Comparison of ENCODE assay signal across 8 mouse cellular contexts in genomic region chr6:38532500-38533420, GRCm38 (mm10). TPM values are rescaled to one million over a fixed set of nuclear protein-coding genes. Genes with fewer than 3 reads are reported as not detected.
DNase-seq lines count a peak whose midpoint lies in the region; ATAC-seq and TF ChIP-seq lines count a peak whose summit lies in the region.

No protein-coding gene starts in this region.

- H3K36me3 ChIP-seq in kidney, embryonic 15.5 days, result no peaks in the 10 kb centered on the region
- no peaks in the 10 kb centered on the region for H3K36me3 ChIP-seq in ES-E14 (ENCODE audit: control insufficient read depth, insufficient read depth, low read length, poor library complexity, severe bottlenecking)
- no peaks in the 10 kb centered on the region for H3K36me3 ChIP-seq in heart, embryonic 13.5 days
- H3K36me3 ChIP-seq in liver, adult 2 months (ENCODE audit: control insufficient read depth, insufficient read depth, low read length), result no peaks in the 10 kb centered on the region
- H3K36me3 ChIP-seq in neural tube, embryonic 14.5 days (ENCODE audit: control insufficient read depth, insufficient read depth, low read length), result no peaks in the 10 kb centered on the region

- H3K79me2 ChIP-seq in liver, adult 2 months (ENCODE audit: control insufficient read depth, insufficient read depth, low read length), result no peaks in the 10 kb centered on the region

- no peak for TF ChIP-seq CTCF in liver, adult 2 months (IDR thresholded peaks at IDR 0.05; ENCODE audit: low read depth, low read length)

- no peaks in the 10 kb centered on the region for H3K9me3 ChIP-seq in kidney, embryonic 15.5 days (replicated peaks)
- H3K9me3 ChIP-seq in ES-E14 (ENCODE audit: control insufficient read depth, insufficient read depth, low read depth, low read length), result no peaks in the 10 kb centered on the region
- H3K9me3 ChIP-seq in heart, embryonic 13.5 days, result no peaks in the 10 kb centered on the region
- H3K9me3 ChIP-seq in neural tube, embryonic 14.5 days (ENCODE audit: control insufficient read depth, low read length), result no peaks in the 10 kb centered on the region

- H3K4me2 ChIP-seq in kidney, embryonic 15.5 days, result peak overlapping the region; percentile 80
- H3K4me2 ChIP-seq in heart, embryonic 13.5 days, result peak overlapping the region; percentile 85
- H3K4me2 ChIP-seq in neural tube, embryonic 14.5 days (ENCODE audit: low read depth, low read length), result peak overlapping the region; percentile 86

- WGBS in kidney, embryonic 15.5 days, result 6% methylated on average over 25 of the region's 25 CpGs
- 8% methylated on average over 25 of the region's 25 CpGs for WGBS in heart, embryonic 13.5 days
- WGBS in liver, adult 2 months, result 12% methylated on average over 25 of the region's 25 CpGs
- 4% methylated on average over 25 of the region's 25 CpGs for WGBS in neural tube, embryonic 14.5 days

- TF ChIP-seq POLR2A in liver, adult 2 months (IDR thresholded peaks at IDR 0.05; ENCODE audit: extremely low read depth, insufficient read depth, low read length), result no peak

- H3K4me1 ChIP-seq in kidney, embryonic 15.5 days, result peaks cover 14% of the 10 kb centered on the region
- H3K4me1 ChIP-seq in ES-E14 (ENCODE audit: control insufficient read depth in 2 of 2, insufficient read depth in 2 of 2, low read length in 2 of 2, poor library complexity in 1 of 2), result no peaks in the 10 kb centered on the region
- H3K4me1 ChIP-seq in heart, embryonic 13.5 days, result peaks cover 21% of the 10 kb centered on the region
- H3K4me1 ChIP-seq in liver, adult 2 months (ENCODE audit: control insufficient read depth, insufficient read depth, low read length), result peaks cover 7% of the 10 kb centered on the region
- H3K4me1 ChIP-seq in neural tube, embryonic 14.5 days (ENCODE audit: control insufficient read depth, insufficient read depth, low read length), result no peaks in the 10 kb centered on the region

- no peak for DNase-seq in kidney, adult 9 months
- DNase-seq in ES-E14 (ENCODE audit: low read depth, low spot score), result no peak
- peak; percentile 29 for DNase-seq in embryo, embryonic 11.5 days (ENCODE audit: low read depth, low spot score)
- DNase-seq in liver, adult 2 months (ENCODE audit: extremely low read depth, low read depth, low spot score), result peak; percentile 26
- DNase-seq in urinary bladder, postnatal 25 days (ENCODE audit: low spot score), result peak; percentile 41

- in situ Hi-C loops in ES-E14 (cut with MboI; ENCODE audit: low sequenced_read_pairs in 2 of 2, unreplicated experiment in 2 of 2), result no loop called here

- no peaks in the 10 kb centered on the region for H3K27me3 ChIP-seq in kidney, embryonic 15.5 days
- H3K27me3 ChIP-seq in heart, embryonic 13.5 days (replicated peaks), result no peaks in the 10 kb centered on the region
- H3K27me3 ChIP-seq in liver, adult 2 months (ENCODE audit: control insufficient read depth, insufficient read depth, low read length), result no peaks in the 10 kb centered on the region
- no peaks in the 10 kb centered on the region for H3K27me3 ChIP-seq in neural tube, embryonic 14.5 days (ENCODE audit: control insufficient read depth, insufficient read depth, low read length)

- H3K4me3 ChIP-seq in kidney, embryonic 15.5 days (replicated peaks), result peak overlapping the region; percentile 94
- peak overlapping the region; percentile 82 to 88 for H3K4me3 ChIP-seq in ES-E14 (ENCODE audit: insufficient read depth in 1 of 2, low read depth in 1 of 2, low read length in 2 of 2, poor library complexity in 1 of 2, severe bottlenecking in 1 of 2)
- H3K4me3 ChIP-seq in heart, embryonic 13.5 days, result peak overlapping the region; percentile 93
- peak overlapping the region; percentile 39 for H3K4me3 ChIP-seq in liver, adult 2 months (ENCODE audit: insufficient read depth, low read depth, low read length)
- peak overlapping the region; percentile 79 for H3K4me3 ChIP-seq in neural tube, embryonic 14.5 days (ENCODE audit: low read depth, low read length)

- peak overlapping the region; percentile 99 for H3K27ac ChIP-seq in kidney, embryonic 15.5 days
- H3K27ac ChIP-seq in ES-E14 (ENCODE audit: insufficient read depth, low read depth, low read length, poor library complexity, severe bottlenecking), result peak overlapping the region; percentile 49
- H3K27ac ChIP-seq in heart, embryonic 13.5 days (replicated peaks), result peak overlapping the region; percentile 99
- H3K27ac ChIP-seq in liver, adult 2 months (replicated peaks; ENCODE audit: insufficient read depth, low read depth, low read length), result peak overlapping the region; percentile 78
- peak overlapping the region; percentile 98 for H3K27ac ChIP-seq in neural tube, embryonic 14.5 days (ENCODE audit: low read depth, low read length)

- ATAC-seq in kidney, embryonic 15.5 days (replicated peaks; ENCODE audit: low FRiP score), result peak; percentile 38
- peak; percentile 15; the same call in 1 of the 2 replicates for ATAC-seq in heart, embryonic 13.5 days (ENCODE audit: extremely low read depth, insufficient number of reproducible peaks, low FRiP score, low TSS enrichment)
- peak; percentile 41 for ATAC-seq in neural tube, embryonic 14.5 days (ENCODE audit: low read depth)

- H3K9ac ChIP-seq in kidney, embryonic 15.5 days, result peak overlapping the region; percentile 62
- H3K9ac ChIP-seq in ES-E14 (ENCODE audit: insufficient read depth, low read depth, low read length, poor library complexity, severe bottlenecking), result peak overlapping the region; percentile 62
- peak overlapping the region; percentile 83 for H3K9ac ChIP-seq in heart, embryonic 13.5 days
- peak overlapping the region; percentile 67 for H3K9ac ChIP-seq in liver, adult 2 months (ENCODE audit: low read depth, low read length)
- peak overlapping the region; percentile 63 for H3K9ac ChIP-seq in neural tube, embryonic 14.5 days (replicated peaks; ENCODE audit: low read depth, low read length)

TF ChIP-seq in ES-E14, 5 proteins besides CTCF, POLR2A, EP300 and RAD21:
- TF ChIP-seq CHD2 (IDR thresholded peaks at IDR 0.05; ENCODE audit: low read depth, low read length) (no peak), HCFC1 (IDR thresholded peaks at IDR 0.05; ENCODE audit: borderline replicate concordance, insufficient read depth, low read length) (no peak)

RNA-seq across cellular contexts. Expression of gene Fmc1, which starts 0.5 kb away (rescaled TPM):
- polyA plus RNA-seq in kidney, embryonic 15.5 days (2015; fragmentation: Nextera tagmentation; extraction: Ambion mirVana), result 171 TPM in 2 replicates
- total RNA-seq in ES-E14 (2012; rRNA removed), result 48.0 and 83.8 TPM in 2 replicates
- polyA plus RNA-seq in heart, embryonic 13.5 days (2015; fragmentation: Nextera tagmentation; extraction: Ambion mirVana), result 192 and 255 TPM in 2 replicates
- 63.7 and 93.6 TPM in 2 replicates for total RNA-seq in liver, adult 2 months (2014; rRNA removed)
- 219 and 299 TPM in 2 replicates for polyA plus RNA-seq in liver, adult 2 months (2012; rRNA removed)
- 181 and 227 TPM in 2 replicates for polyA plus RNA-seq in neural tube, embryonic 14.5 days (2014; fragmentation: Nextera tagmentation; extraction: Ambion mirVana)

RNA-seq across cellular contexts. Expression of gene Luc7l2, which starts 18.4 kb away (rescaled TPM):
- 41.1 and 41.7 TPM in 2 replicates for polyA plus RNA-seq in kidney, embryonic 15.5 days (2015; fragmentation: Nextera tagmentation; extraction: Ambion mirVana)
- total RNA-seq in ES-E14 (2012; rRNA removed), result 94.1 and 99.5 TPM in 2 replicates
- polyA plus RNA-seq in heart, embryonic 13.5 days (2015; fragmentation: Nextera tagmentation; extraction: Ambion mirVana), result 26.0 and 27.3 TPM in 2 replicates
- total RNA-seq in liver, adult 2 months (2014; rRNA removed), result 96.2 and 128 TPM in 2 replicates
- polyA plus RNA-seq in liver, adult 2 months (2012; rRNA removed), result 12.8 and 20.0 TPM in 2 replicates
- polyA plus RNA-seq in neural tube, embryonic 14.5 days (2014; fragmentation: Nextera tagmentation; extraction: Ambion mirVana), result 71.7 and 79.8 TPM in 2 replicates

Comparison
In these comparisons a context has a peak if more than half of its experiments do, and no peak if none do; other contexts are left out.
1. H3K27ac ChIP-seq: peak in every context shown above with its lines; median percentile 99 in kidney, embryonic 15.5 days; 99 in heart, embryonic 13.5 days; 98 in neural tube, embryonic 14.5 days; 78 in liver, adult 2 months; 49 in ES-E14.
2. H3K4me3 ChIP-seq: peak in every context shown above with its lines; median percentile 94 in kidney, embryonic 15.5 days; 93 in heart, embryonic 13.5 days; 85 in ES-E14; 79 in neural tube, embryonic 14.5 days; 39 in liver, adult 2 months.
3. DNase-seq: peak in embryo, embryonic 11.5 days (single experiment), liver, adult 2 months (single experiment) and urinary bladder, postnatal 25 days (single experiment); none in kidney, adult 9 months (single experiment) and ES-E14 (single experiment).
4. Peak in every context shown above with its lines, with median percentiles within 50 percentile points of each other: ATAC-seq, H3K4me2 ChIP-seq and H3K9ac ChIP-seq.